19 mouse cellular contexts compared by ENCODE assay signal in the genomic region with DNA sequence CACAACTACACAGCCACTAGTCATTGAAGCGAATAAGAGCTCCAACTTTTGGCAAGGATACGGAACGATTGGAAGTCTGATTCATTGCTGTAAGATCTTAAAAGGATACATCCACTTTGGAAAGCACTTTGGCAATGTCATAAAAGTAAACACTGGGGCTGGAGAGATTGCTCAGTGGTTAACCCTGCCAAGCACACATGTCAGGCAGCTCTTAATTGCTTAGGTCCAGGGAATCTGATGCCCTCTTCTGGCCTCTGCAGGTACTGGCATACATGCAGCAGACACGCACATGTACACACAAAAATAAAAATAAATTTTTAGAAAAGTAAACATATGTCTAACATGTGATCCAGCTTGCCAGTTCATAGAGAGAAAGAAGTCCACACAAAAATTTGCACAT.
A peak's percentile ranks its signal among the peaks of the same experiment; 100 is the strongest.
DNase-seq lines count a peak whose midpoint lies in the region; ATAC-seq and TF ChIP-seq lines count a peak whose summit lies in the region.
"Had no signal": no experiment of that assay in that cellular context is flagged by ENCODE, and none has a peak within 500 bp of the region (broad histone marks: within the 10 kb centered on the region; RNA-seq: fewer than 3 reads in every experiment).

No protein-coding gene starts in this region.

- no peaks in the 10 kb centered on the region for H3K9me3 ChIP-seq in liver, postnatal 0 days (ENCODE audit: low read length)
- H3K9me3 ChIP-seq in liver, embryonic 12.5 days (replicated peaks): no peaks in the 10 kb centered on the region
- no peaks in the 10 kb centered on the region for H3K9me3 ChIP-seq in E14TG2a.4 (ENCODE audit: low read length)
- H3K9me3 ChIP-seq: embryonic facial prominence, embryonic 12.5 days; limb, embryonic 13.5 days; lung, embryonic 15.5 days; neural tube, embryonic 12.5 days had no signal

- H3K36me3 ChIP-seq in heart, adult 2 months (ENCODE audit: control insufficient read depth, insufficient read depth, low read length): no peaks in the 10 kb centered on the region
- H3K36me3 ChIP-seq in liver, postnatal 0 days (replicated peaks; ENCODE audit: insufficient read depth, low read length): no peaks in the 10 kb centered on the region
- no peaks in the 10 kb centered on the region for H3K36me3 ChIP-seq in liver, embryonic 12.5 days
- H3K36me3 ChIP-seq in E14TG2a.4 (ENCODE audit: insufficient read depth, low read length): no peaks in the 10 kb centered on the region
- H3K36me3 ChIP-seq: embryonic facial prominence, embryonic 12.5 days; limb, embryonic 13.5 days; lung, embryonic 15.5 days; neural tube, embryonic 12.5 days had no signal

- no peak for TF ChIP-seq EP300 in heart, adult 2 months (IDR thresholded peaks at IDR 0.05; ENCODE audit: insufficient read depth, low read depth, low read length)
- TF ChIP-seq EP300 in liver, postnatal 0 days (IDR thresholded peaks at IDR 0.05; ENCODE audit: low read depth): no peak

- TF ChIP-seq POLR2A in heart, adult 2 months (IDR thresholded peaks at IDR 0.05; ENCODE audit: insufficient read depth, low read depth, low read length): no peak

- no peak overlapping the region for H3K9ac ChIP-seq in heart, adult 2 months (ENCODE audit: low read depth, low read length)
- no peak overlapping the region for H3K9ac ChIP-seq in liver, postnatal 0 days (replicated peaks)
- H3K9ac ChIP-seq in liver, embryonic 12.5 days: no peak overlapping the region
- H3K9ac ChIP-seq: embryonic facial prominence, embryonic 12.5 days; hindbrain, embryonic 14.5 days; limb, embryonic 13.5 days; lung, embryonic 15.5 days; neural tube, embryonic 12.5 days had no signal

- intact Hi-C loops in heart, adult 2 months (cut with DNase I): no loop called here

- ATAC-seq in liver, postnatal 0 days: no peak
- ATAC-seq in liver, embryonic 12.5 days: no peak
- ATAC-seq in frontal cortex, adult (ENCODE audit: low TSS enrichment): no peak
- ATAC-seq: CD4-positive, CD25-positive, alpha-beta regulatory T cell, adult 4 months had no signal

- no peaks in the 10 kb centered on the region for H3K4me1 ChIP-seq in heart, adult 2 months (ENCODE audit: control insufficient read depth, insufficient read depth, low read length)
- no peaks in the 10 kb centered on the region for H3K4me1 ChIP-seq in liver, postnatal 0 days (ENCODE audit: insufficient read depth)
- H3K4me1 ChIP-seq in liver, embryonic 12.5 days: no peaks in the 10 kb centered on the region
- no peaks in the 10 kb centered on the region for H3K4me1 ChIP-seq in E14TG2a.4 (replicated peaks; ENCODE audit: low read depth, low read length)
- H3K4me1 ChIP-seq: embryonic facial prominence, embryonic 12.5 days; limb, embryonic 13.5 days; lung, embryonic 15.5 days; neural tube, embryonic 12.5 days had no signal

- DNase-seq in heart, adult 2 months: no peak
- DNase-seq in heart, adult 11 months: no peak
- DNase-seq in liver, postnatal 0 days: no peak
- peak; percentile 3 for DNase-seq in brain, adult 2 months (ENCODE audit: low read depth, low spot score)
- DNase-seq in adrenal gland, postnatal 4 days (ENCODE audit: low spot score in 2 of 2): no peak
- DNase-seq: adrenal gland, postnatal 14 days; heart, adult 18-20 months; kidney, adult 2 months; right cerebral cortex, postnatal 25 days; thymus, adult 18-20 months had no signal

- WGBS in heart, adult 2 months: 83% methylated on average over 4 of the region's 4 CpGs
- WGBS in liver, postnatal 0 days (ENCODE audit: insufficient replicate concordance): 81% methylated on average over 4 of the region's 4 CpGs
- 76% methylated on average over 4 of the region's 4 CpGs for WGBS in liver, embryonic 12.5 days (ENCODE audit: insufficient replicate concordance)

- H3K79me2 ChIP-seq in heart, adult 2 months (replicated peaks; ENCODE audit: control insufficient read depth, insufficient read depth, low read length): no peaks in the 10 kb centered on the region

- H3K4me3 ChIP-seq in heart, adult 2 months: no peak overlapping the region
- no peak overlapping the region for H3K4me3 ChIP-seq in liver, postnatal 0 days (ENCODE audit: low read depth, low read length)
- no peak overlapping the region for H3K4me3 ChIP-seq in liver, embryonic 12.5 days
- no peak overlapping the region for H3K4me3 ChIP-seq in E14TG2a.4 (replicated peaks; ENCODE audit: low read length)
- H3K4me3 ChIP-seq: embryonic facial prominence, embryonic 12.5 days; limb, embryonic 13.5 days; lung, embryonic 15.5 days; neural tube, embryonic 12.5 days had no signal

- TF ChIP-seq CTCF in heart, adult 2 months (IDR thresholded peaks at IDR 0.05): peak; percentile 10; the same call in 1 of the 2 replicates
- TF ChIP-seq CTCF in liver, postnatal 0 days (IDR thresholded peaks at IDR 0.05; ENCODE audit: low read depth): peak; percentile 24
- peak; percentile 43 for TF ChIP-seq CTCF in E14TG2a.4 (conservative IDR thresholded peaks at IDR 0.05; ENCODE audit: low read length)

- H3K27me3 ChIP-seq in heart, adult 2 months (ENCODE audit: control insufficient read depth, insufficient read depth, low read length): no peaks in the 10 kb centered on the region
- H3K27me3 ChIP-seq in liver, postnatal 0 days (ENCODE audit: insufficient read depth, low read length): no peaks in the 10 kb centered on the region; the same call in 1 of the 2 replicates
- 0 out of 2 replicates have a peak, but pooled peaks cover 6% of the 10 kb centered on the region for H3K27me3 ChIP-seq in liver, embryonic 12.5 days (replicated peaks)
- no peaks in the 10 kb centered on the region for H3K27me3 ChIP-seq in E14TG2a.4 (ENCODE audit: insufficient read depth, low read length)
- H3K27me3 ChIP-seq: neural tube, embryonic 12.5 days had no signal

- H3K4me2 ChIP-seq in liver, postnatal 0 days (ENCODE audit: low read depth, low read length): no peak overlapping the region
- no peak overlapping the region for H3K4me2 ChIP-seq in liver, embryonic 12.5 days
- H3K4me2 ChIP-seq: embryonic facial prominence, embryonic 12.5 days; hindbrain, embryonic 14.5 days; limb, embryonic 13.5 days; lung, embryonic 15.5 days; neural tube, embryonic 12.5 days had no signal

- no peak overlapping the region for H3K27ac ChIP-seq in heart, adult 2 months
- no peak overlapping the region for H3K27ac ChIP-seq in liver, postnatal 0 days (ENCODE audit: low read depth)
- H3K27ac ChIP-seq in liver, embryonic 12.5 days: no peak overlapping the region
- H3K27ac ChIP-seq: embryonic facial prominence, embryonic 12.5 days; hindbrain, embryonic 14.5 days; limb, embryonic 13.5 days; lung, embryonic 15.5 days; neural tube, embryonic 12.5 days had no signal
